7 mouse cellular contexts compared by ENCODE assay signal in genomic region chr4:41124180-41124951, GRCm38 (mm10). TPM values are rescaled to one million over a fixed set of nuclear protein-coding genes. Genes with fewer than 3 reads are reported as not detected.
A peak's percentile ranks its signal among the peaks of the same experiment; 100 is the strongest.
DNase-seq lines count a peak whose midpoint lies in the region; ATAC-seq and TF ChIP-seq lines count a peak whose summit lies in the region.

Gene Nol6, minus strand, starts transcription at chr4:41124455.

- H3K4me3 ChIP-seq in embryonic facial prominence, embryonic 10.5 days, result peak within 1 kb of the TSS; percentile 80
- peak within 1 kb of the TSS; percentile 70 for H3K4me3 ChIP-seq in intestine, postnatal 0 days (ENCODE audit: low read depth, low read length)
- peak within 1 kb of the TSS; percentile 69 for H3K4me3 ChIP-seq in midbrain, embryonic 12.5 days
- peak within 1 kb of the TSS; percentile 87 for H3K4me3 ChIP-seq in small intestine, adult 2 months (ENCODE audit: low read depth, low read length)

- H3K4me2 ChIP-seq in intestine, postnatal 0 days (replicated peaks; ENCODE audit: low read depth), result peak within 1 kb of the TSS; percentile 78
- H3K4me2 ChIP-seq in midbrain, embryonic 12.5 days (replicated peaks), result peak within 1 kb of the TSS; percentile 73

- WGBS in embryonic facial prominence, embryonic 10.5 days, result 3% methylated on average over 29 of the region's 29 CpGs
- WGBS in intestine, postnatal 0 days, result 2% methylated on average over 29 of the region's 29 CpGs
- 2% methylated on average over 29 of the region's 29 CpGs for WGBS in midbrain, embryonic 12.5 days
- WGBS in small intestine, adult 2 months, result under 1% methylated on average over 29 of the region's 29 CpGs

- no peak for TF ChIP-seq POLR2A in small intestine, adult 2 months (IDR thresholded peaks at IDR 0.05; ENCODE audit: low read depth, low read length)

- peak; percentile 98 for DNase-seq in adrenal gland, postnatal 10 days
- peak; percentile 98 for DNase-seq in embryonic facial prominence, embryonic 10.5 days (ENCODE audit: low spot score)
- peak; percentile 98 for DNase-seq in gonadal fat pad, adult 2 months (ENCODE audit: low read depth)
- DNase-seq in left cerebral cortex, postnatal 4 days, result peak; percentile 98

- no peak for TF ChIP-seq CTCF in intestine, postnatal 0 days (IDR thresholded peaks at IDR 0.05; ENCODE audit: low read depth)
- no peak for TF ChIP-seq CTCF in small intestine, adult 2 months (IDR thresholded peaks at IDR 0.05; ENCODE audit: extremely low read depth, insufficient read length, insufficient replicate concordance, low read depth, low read length)

- H3K9ac ChIP-seq in intestine, postnatal 0 days (ENCODE audit: low read depth, low read length), result peak within 1 kb of the TSS; percentile 62
- H3K9ac ChIP-seq in midbrain, embryonic 12.5 days (replicated peaks), result peak within 1 kb of the TSS; percentile 55

- peak within 1 kb of the TSS; percentile 80 for H3K27ac ChIP-seq in embryonic facial prominence, embryonic 10.5 days (replicated peaks)
- H3K27ac ChIP-seq in intestine, postnatal 0 days (ENCODE audit: low read depth, low read length), result no peak within 1 kb of the TSS
- H3K27ac ChIP-seq in midbrain, embryonic 12.5 days (replicated peaks), result no peak within 1 kb of the TSS
- no peak within 1 kb of the TSS for H3K27ac ChIP-seq in small intestine, adult 2 months (ENCODE audit: insufficient read depth, low read depth, low read length)

- ATAC-seq in intestine, postnatal 0 days, result peak; percentile 99
- peak; percentile 100 for ATAC-seq in midbrain, embryonic 12.5 days (ENCODE audit: low FRiP score, low read depth)

- H3K9me3 ChIP-seq in embryonic facial prominence, embryonic 10.5 days, result no peaks in the 10 kb centered on the region
- no peaks in the 10 kb centered on the region for H3K9me3 ChIP-seq in intestine, postnatal 0 days (ENCODE audit: control insufficient read depth)
- no peaks in the 10 kb centered on the region for H3K9me3 ChIP-seq in midbrain, embryonic 12.5 days

- intact Hi-C loops in left cerebral cortex, postnatal 4 days (cut with DNase I), result no loop called here

- peaks cover 38% of the 10 kb centered on the region for H3K36me3 ChIP-seq in embryonic facial prominence, embryonic 10.5 days (replicated peaks)
- H3K36me3 ChIP-seq in intestine, postnatal 0 days (ENCODE audit: control insufficient read depth, insufficient read depth), result peaks cover 30% of the 10 kb centered on the region
- peaks cover 30% of the 10 kb centered on the region for H3K36me3 ChIP-seq in midbrain, embryonic 12.5 days
- H3K36me3 ChIP-seq in small intestine, adult 2 months (ENCODE audit: control insufficient read depth, insufficient read depth, low read length), result peaks cover 18% of the 10 kb centered on the region

- H3K27me3 ChIP-seq in embryonic facial prominence, embryonic 10.5 days (replicated peaks; ENCODE audit: low read depth, poor library complexity, severe bottlenecking), result no peaks in the 10 kb centered on the region
- no peaks in the 10 kb centered on the region for H3K27me3 ChIP-seq in intestine, postnatal 0 days (replicated peaks; ENCODE audit: control insufficient read depth, insufficient read depth, low read length)
- H3K27me3 ChIP-seq in midbrain, embryonic 12.5 days, result peaks cover 4% of the 10 kb centered on the region; the same call in 1 of the 2 replicates
- H3K27me3 ChIP-seq in small intestine, adult 2 months (ENCODE audit: control insufficient read depth, insufficient read depth, low read length), result no peaks in the 10 kb centered on the region

- peaks cover 10% of the 10 kb centered on the region for H3K4me1 ChIP-seq in embryonic facial prominence, embryonic 10.5 days
- H3K4me1 ChIP-seq in intestine, postnatal 0 days (replicated peaks; ENCODE audit: control insufficient read depth, insufficient read depth, low read length), result 0 out of 2 replicates have a peak, but pooled peaks cover 2% of the 10 kb centered on the region
- H3K4me1 ChIP-seq in midbrain, embryonic 12.5 days, result peaks cover 12% of the 10 kb centered on the region
- no peaks in the 10 kb centered on the region; the same call in none of the 2 replicates for H3K4me1 ChIP-seq in small intestine, adult 2 months (ENCODE audit: control insufficient read depth, insufficient read depth, insufficient read length, low read length)

RNA-seq across cellular contexts. Expression of gene Nol6, which starts in this region (rescaled TPM):
- total RNA-seq in adrenal gland, postnatal 10 days (2021), result 10 to 100 TPM; 35.7 to 41.3 TPM
- polyA plus RNA-seq in embryonic facial prominence, embryonic 10.5 days (2016; fragmentation: Nextera tagmentation; extraction: Ambion mirVana), result 34.5 and 36.8 TPM in 2 replicates
- 49.2 and 51.0 TPM in 2 replicates for polyA plus RNA-seq in gonadal fat pad, adult 2 months (2012; rRNA removed)
- 7.7 and 8.4 TPM in 2 replicates for polyA plus RNA-seq in intestine, postnatal 0 days (2015; fragmentation: Nextera tagmentation; extraction: Ambion mirVana)
- 10 to 100 TPM; 83.6 to 85.6 TPM for total RNA-seq in left cerebral cortex, postnatal 4 days (2021)
- polyA plus RNA-seq in midbrain, embryonic 12.5 days (2016; fragmentation: Nextera tagmentation; extraction: Ambion mirVana), result 27.4 and 28.2 TPM in 2 replicates
- polyA plus RNA-seq in small intestine, adult 2 months (2012; rRNA removed), result 10.4 and 16.6 TPM in 2 replicates
